Mouse (Mus musculus): ENCODE measurements around the gene Grifin. TPM values are rescaled to one million over a fixed set of nuclear protein-coding genes. Genes with fewer than 3 reads are reported as not detected.

Grifin gene
- polyA plus RNA-seq, 1 experiment from 2014 or later: not detected

DNA sequence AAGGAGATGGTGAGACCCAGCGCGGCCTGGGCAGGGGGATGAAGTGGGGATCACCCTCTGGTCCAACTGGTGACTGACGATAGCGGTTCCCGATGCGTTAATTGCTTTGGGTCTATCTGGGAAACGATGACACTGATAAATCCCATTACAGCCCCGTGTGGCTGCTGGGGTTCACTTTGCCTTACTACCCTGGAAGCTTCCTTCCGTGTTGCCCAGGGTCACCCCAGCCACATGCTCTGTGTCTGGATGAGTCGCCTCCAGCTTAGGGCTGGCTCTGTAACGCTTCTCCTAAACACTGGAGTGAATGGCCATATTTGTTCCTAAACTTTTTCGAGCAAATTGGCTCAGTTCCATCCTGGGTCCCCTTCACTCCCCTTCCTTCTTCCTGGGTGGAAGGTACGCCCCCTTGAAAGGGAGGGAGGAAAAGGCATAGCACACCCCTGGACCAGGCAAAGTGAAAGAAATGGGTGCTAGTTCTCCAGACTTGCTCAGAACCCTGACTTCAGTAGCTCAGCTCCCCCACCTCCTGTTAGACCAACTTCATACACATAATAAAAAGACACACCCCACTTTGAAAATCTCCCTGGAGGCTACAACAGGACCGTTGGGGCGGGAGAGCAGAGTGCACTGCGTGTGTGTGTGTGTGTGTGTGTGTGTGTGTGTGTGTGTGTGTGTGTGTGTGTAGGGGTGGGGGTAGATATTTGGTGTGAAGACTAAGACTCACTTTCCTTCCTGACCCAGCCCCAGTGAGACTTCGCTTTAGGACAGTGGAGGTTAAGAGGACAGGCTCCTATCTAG lies 43.2 kb upstream of the Grifin start:
- Histone ChIP-seq H3K36me3 (ENCODE audit: control insufficient read depth, insufficient read depth, low read length) (0 out of 2 replicates have a peak, but pooled peaks cover 4% of the 10 kb centered on the region), H3K4me2 (ENCODE audit: low read length) (peak overlapping the region; percentile 82), H3K27me3 (ENCODE audit: control insufficient read depth, insufficient read depth, low read length) (peaks cover 32% of the 10 kb centered on the region), H3K9ac (replicated peaks; ENCODE audit: low read length) (peak overlapping the region; percentile 62), H3K27ac (replicated peaks; ENCODE audit: low read depth, low read length) (peak overlapping the region; percentile 91), H3K9me3 (ENCODE audit: control insufficient read depth, low read length) (no peaks in the 10 kb centered on the region), H3K4me3 (replicated peaks; ENCODE audit: low read depth, low read length) (peak overlapping the region; percentile 51), H3K4me1 (ENCODE audit: control insufficient read depth, insufficient read depth, low read length) (peaks cover 49% of the 10 kb centered on the region)
- 1% methylated on average over 17 of the region's 17 CpGs for WGBS
- DNase-seq (peak; percentile 53), ATAC-seq (ENCODE audit: low FRiP score, low TSS enrichment) (no peak)

DNA sequence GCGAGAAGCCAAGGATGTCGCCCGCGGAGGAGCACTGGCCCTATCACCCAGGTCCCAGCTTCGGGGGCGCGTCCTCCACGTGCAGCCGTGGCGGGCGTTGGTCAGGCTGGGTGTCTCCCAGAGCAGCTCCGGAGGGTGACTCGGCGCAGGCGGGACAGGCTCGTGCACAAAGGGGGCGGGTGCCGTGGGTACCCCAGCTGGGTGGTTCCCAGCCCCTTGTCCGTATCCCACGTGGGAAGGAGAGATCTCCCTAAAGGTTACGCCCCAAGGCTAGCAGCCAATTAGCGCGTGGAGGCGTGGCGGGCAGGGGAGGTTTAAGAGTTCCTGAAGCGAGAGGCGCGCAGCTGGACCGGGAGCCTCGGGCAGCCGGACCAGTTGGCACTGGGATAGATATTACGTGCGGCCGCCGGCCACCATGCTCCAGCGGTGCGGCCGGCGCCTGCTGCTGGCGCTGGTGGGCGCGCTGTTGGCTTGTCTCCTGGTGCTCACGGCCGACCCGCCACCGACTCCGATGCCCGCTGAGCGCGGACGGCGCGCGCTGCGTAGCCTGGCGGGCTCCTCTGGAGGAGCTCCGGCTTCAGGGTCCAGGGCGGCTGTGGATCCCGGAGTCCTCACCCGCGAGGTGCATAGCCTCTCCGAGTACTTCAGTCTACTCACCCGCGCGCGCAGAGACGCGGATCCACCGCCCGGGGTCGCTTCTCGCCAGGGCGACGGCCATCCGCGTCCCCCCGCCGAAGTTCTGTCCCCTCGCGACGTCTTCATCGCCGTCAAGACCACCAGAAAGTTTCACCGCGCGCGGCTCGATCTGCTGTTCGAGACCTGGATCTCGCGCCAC lies 42.3 kb upstream of the Grifin start, which contains the start of gene Lfng:
Lfng (plus strand) TSS at position 320 of the 835 bp plus-strand sequence.
- peaks cover 32% of the 10 kb centered on the region for H3K27me3 ChIP-seq (ENCODE audit: control insufficient read depth, insufficient read depth, low read length)
- peak within 1 kb of the TSS; percentile 82 for H3K4me2 ChIP-seq (ENCODE audit: low read length)

DNA sequence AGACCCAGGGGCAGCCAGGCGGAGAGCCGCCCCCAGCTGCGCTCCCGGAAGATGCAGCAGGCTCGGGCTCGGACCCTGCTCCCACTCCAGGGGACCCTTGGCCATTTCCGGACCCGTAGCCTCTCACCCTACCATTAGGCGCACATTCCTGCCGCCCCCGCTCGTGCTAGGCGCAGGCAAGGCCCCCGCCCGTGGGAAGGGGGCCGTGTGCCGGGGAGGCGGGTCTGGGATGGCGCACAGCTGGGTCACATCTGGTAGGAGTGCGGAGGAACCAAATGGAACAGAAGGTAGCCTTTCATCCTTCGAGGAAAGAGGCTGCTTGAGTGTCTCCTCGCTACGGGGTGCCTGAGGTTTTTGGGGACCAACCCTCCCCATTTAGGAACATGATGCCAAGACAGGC lies 41.5 kb upstream of the Grifin start:
- WGBS: under 1% methylated on average over 23 of the region's 23 CpGs
- no peak for ATAC-seq (ENCODE audit: low FRiP score, low TSS enrichment)
- peak overlapping the region; percentile 51 for H3K4me3 ChIP-seq (replicated peaks; ENCODE audit: low read depth, low read length)
- no peaks in the 10 kb centered on the region for H3K36me3 ChIP-seq (ENCODE audit: control insufficient read depth, insufficient read depth, low read length)
- H3K4me2 ChIP-seq (ENCODE audit: low read length): peak overlapping the region; percentile 82
- H3K9me3 ChIP-seq (ENCODE audit: control insufficient read depth, low read length): no peaks in the 10 kb centered on the region
- H3K9ac ChIP-seq (replicated peaks; ENCODE audit: low read length): peak overlapping the region; percentile 62; the same call in 1 of the 2 replicates
- H3K27me3 ChIP-seq (ENCODE audit: control insufficient read depth, insufficient read depth, low read length): peaks cover 32% of the 10 kb centered on the region
- H3K4me1 ChIP-seq (ENCODE audit: control insufficient read depth, insufficient read depth, low read length): peaks cover 36% of the 10 kb centered on the region
- DNase-seq: no peak
- H3K27ac ChIP-seq (replicated peaks; ENCODE audit: low read depth, low read length): no peak overlapping the region

More for the DNA sequence above, 42.3 kb upstream of the Grifin start, which contains the start of gene Lfng:
- H3K4me3 ChIP-seq (replicated peaks; ENCODE audit: low read depth, low read length): peak within 1 kb of the TSS; percentile 51
- H3K27ac ChIP-seq (replicated peaks; ENCODE audit: low read depth, low read length): peak within 1 kb of the TSS; percentile 91
- no peaks in the 10 kb centered on the region for H3K9me3 ChIP-seq (ENCODE audit: control insufficient read depth, low read length)
- no peaks in the 10 kb centered on the region for H3K36me3 ChIP-seq (ENCODE audit: control insufficient read depth, insufficient read depth, low read length)
- peaks cover 44% of the 10 kb centered on the region for H3K4me1 ChIP-seq (ENCODE audit: control insufficient read depth, insufficient read depth, low read length)
- DNase-seq: peak; percentile 92
- peak within 1 kb of the TSS; percentile 62 for H3K9ac ChIP-seq (replicated peaks; ENCODE audit: low read length)
- under 1% methylated on average over 91 of the region's 91 CpGs for WGBS
- peak; percentile 51 for ATAC-seq (ENCODE audit: low FRiP score, low TSS enrichment)

DNA sequence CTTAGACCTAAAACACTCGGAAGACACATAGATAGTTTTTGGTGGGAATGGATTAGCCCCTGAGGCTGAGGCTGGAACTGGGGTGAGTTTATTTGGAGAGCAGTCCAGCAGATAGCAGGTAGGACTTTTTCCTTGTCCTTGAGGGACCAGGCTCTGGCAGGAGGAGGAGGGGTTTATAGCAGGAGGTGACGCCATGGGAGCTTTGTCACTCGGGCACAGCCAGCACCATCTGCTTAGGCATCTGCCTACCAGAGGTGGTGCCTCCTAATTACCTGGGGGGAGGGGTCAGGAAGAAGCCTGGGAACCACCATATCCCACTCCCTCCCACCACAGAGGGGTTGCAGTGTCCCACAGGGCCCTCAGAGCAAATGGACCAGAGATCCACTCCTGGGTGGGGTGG lies 40.4 kb upstream of the Grifin start:
- H3K4me1 ChIP-seq (ENCODE audit: control insufficient read depth, insufficient read depth, low read length): peaks cover 25% of the 10 kb centered on the region
- WGBS: 30% methylated on average over 3 of the region's 3 CpGs
- DNase-seq (no peak), ATAC-seq (ENCODE audit: low FRiP score, low TSS enrichment) (no peak)
- H3K27ac ChIP-seq (replicated peaks; ENCODE audit: low read depth, low read length): no peak overlapping the region
- H3K9me3 ChIP-seq (ENCODE audit: control insufficient read depth, low read length): no peaks in the 10 kb centered on the region
- H3K4me2 ChIP-seq (ENCODE audit: low read length): no peak overlapping the region
- H3K4me3 ChIP-seq (replicated peaks; ENCODE audit: low read depth, low read length): no peak overlapping the region
- no peak overlapping the region for H3K9ac ChIP-seq (replicated peaks; ENCODE audit: low read length)
- no peaks in the 10 kb centered on the region for H3K36me3 ChIP-seq (ENCODE audit: control insufficient read depth, insufficient read depth, low read length)
- H3K27me3 ChIP-seq (ENCODE audit: control insufficient read depth, insufficient read depth, low read length): peaks cover 32% of the 10 kb centered on the region

DNA sequence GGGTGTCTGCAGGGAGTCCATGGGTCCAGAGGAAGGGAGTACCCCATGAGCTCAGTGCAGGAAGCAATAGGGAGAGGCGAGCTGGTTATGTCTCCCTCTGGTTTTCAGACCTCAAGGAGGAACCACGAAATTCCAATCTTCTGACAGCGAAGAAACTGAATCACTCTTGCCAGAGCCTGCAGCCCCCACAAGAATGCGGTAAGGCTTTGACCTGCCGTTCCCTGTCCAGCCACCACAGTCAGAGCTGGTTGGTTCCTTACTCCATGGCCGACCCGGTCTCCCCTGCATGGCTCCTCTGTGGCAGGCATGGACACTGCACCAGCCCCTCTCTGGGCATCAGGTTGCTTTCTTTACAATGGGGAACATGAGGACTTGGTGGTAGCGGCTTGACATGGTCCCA lies 39.5 kb upstream of the Grifin start:
- Histone ChIP-seq H3K9ac (replicated peaks; ENCODE audit: low read length) (no peak overlapping the region), H3K27ac (replicated peaks; ENCODE audit: low read depth, low read length) (no peak overlapping the region), H3K27me3 (ENCODE audit: control insufficient read depth, insufficient read depth, low read length) (peaks cover 32% of the 10 kb centered on the region), H3K36me3 (ENCODE audit: control insufficient read depth, insufficient read depth, low read length) (no peaks in the 10 kb centered on the region), H3K9me3 (ENCODE audit: control insufficient read depth, low read length) (no peaks in the 10 kb centered on the region), H3K4me2 (ENCODE audit: low read length) (no peak overlapping the region), H3K4me1 (ENCODE audit: control insufficient read depth, insufficient read depth, low read length) (peaks cover 22% of the 10 kb centered on the region), H3K4me3 (replicated peaks; ENCODE audit: low read depth, low read length) (no peak overlapping the region)
- 88% methylated on average over 8 of the region's 8 CpGs for WGBS
- DNase-seq (no peak), ATAC-seq (ENCODE audit: low FRiP score, low TSS enrichment) (no peak)

DNA sequence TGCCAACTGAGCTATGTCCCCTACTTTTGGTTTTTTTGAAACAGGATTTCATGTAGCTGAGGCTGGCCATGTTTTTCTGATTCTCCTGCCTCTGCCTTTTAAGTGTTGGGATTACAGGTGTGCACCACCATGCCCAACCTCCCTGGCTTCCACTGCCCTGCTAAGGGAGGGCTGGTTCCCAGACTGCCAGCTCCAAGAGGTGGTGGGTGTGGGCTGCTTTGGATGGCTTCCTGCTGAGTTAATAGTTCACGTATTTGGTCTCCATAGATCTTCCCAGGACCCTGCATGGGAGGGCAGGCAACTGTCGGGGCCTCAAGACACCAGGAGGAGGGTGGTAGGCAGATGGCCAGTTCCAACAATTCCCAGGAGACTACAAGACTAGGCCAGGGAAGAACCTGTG lies 37.7 kb upstream of the Grifin start:
- WGBS: 61% methylated on average over 2 of the region's 2 CpGs
- no peaks in the 10 kb centered on the region for H3K9me3 ChIP-seq (ENCODE audit: control insufficient read depth, low read length)
- peaks cover 11% of the 10 kb centered on the region for H3K4me1 ChIP-seq (ENCODE audit: control insufficient read depth, insufficient read depth, low read length)
- no peak overlapping the region for H3K4me2 ChIP-seq (ENCODE audit: low read length)
- H3K36me3 ChIP-seq (ENCODE audit: control insufficient read depth, insufficient read depth, low read length): no peaks in the 10 kb centered on the region
- H3K27me3 ChIP-seq (ENCODE audit: control insufficient read depth, insufficient read depth, low read length): peaks cover 25% of the 10 kb centered on the region
- no peak overlapping the region for H3K4me3 ChIP-seq (replicated peaks; ENCODE audit: low read depth, low read length)
- no peak overlapping the region for H3K9ac ChIP-seq (replicated peaks; ENCODE audit: low read length)
- no peak for ATAC-seq (ENCODE audit: low FRiP score, low TSS enrichment)
- DNase-seq: no peak
- no peak overlapping the region for H3K27ac ChIP-seq (replicated peaks; ENCODE audit: low read depth, low read length)

DNA sequence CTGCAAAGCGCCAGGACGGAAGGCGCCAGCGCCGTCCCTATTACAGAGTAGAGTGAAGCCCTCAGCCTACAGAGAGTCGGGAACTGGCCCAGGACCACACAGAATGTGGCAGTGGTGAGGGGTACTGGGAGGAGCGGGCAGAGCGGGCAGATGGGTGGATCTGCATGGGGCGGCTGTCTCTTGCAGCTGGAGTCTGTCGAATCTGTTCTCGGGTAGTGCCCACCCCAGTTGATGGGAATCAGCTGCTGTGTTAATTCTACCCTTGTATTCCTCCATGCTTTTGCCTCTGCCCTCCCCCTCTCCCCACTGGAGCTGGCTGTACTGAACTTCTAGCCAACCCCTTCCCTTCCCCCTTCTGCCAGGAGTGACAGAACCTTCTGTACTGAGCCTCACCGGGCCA lies 36.8 kb upstream of the Grifin start:
- no peak overlapping the region for H3K4me3 ChIP-seq (replicated peaks; ENCODE audit: low read depth, low read length)
- DNase-seq: no peak
- H3K9me3 ChIP-seq (ENCODE audit: control insufficient read depth, low read length): no peaks in the 10 kb centered on the region
- H3K27ac ChIP-seq (replicated peaks; ENCODE audit: low read depth, low read length): no peak overlapping the region
- H3K4me1 ChIP-seq (ENCODE audit: control insufficient read depth, insufficient read depth, low read length): peaks cover 6% of the 10 kb centered on the region
- H3K36me3 ChIP-seq (ENCODE audit: control insufficient read depth, insufficient read depth, low read length): no peaks in the 10 kb centered on the region
- no peak overlapping the region for H3K4me2 ChIP-seq (ENCODE audit: low read length)
- peaks cover 19% of the 10 kb centered on the region for H3K27me3 ChIP-seq (ENCODE audit: control insufficient read depth, insufficient read depth, low read length)
- 67% methylated on average over 12 of the region's 12 CpGs for WGBS
- H3K9ac ChIP-seq (replicated peaks; ENCODE audit: low read length): no peak overlapping the region
- ATAC-seq (ENCODE audit: low FRiP score, low TSS enrichment): no peak

DNA sequence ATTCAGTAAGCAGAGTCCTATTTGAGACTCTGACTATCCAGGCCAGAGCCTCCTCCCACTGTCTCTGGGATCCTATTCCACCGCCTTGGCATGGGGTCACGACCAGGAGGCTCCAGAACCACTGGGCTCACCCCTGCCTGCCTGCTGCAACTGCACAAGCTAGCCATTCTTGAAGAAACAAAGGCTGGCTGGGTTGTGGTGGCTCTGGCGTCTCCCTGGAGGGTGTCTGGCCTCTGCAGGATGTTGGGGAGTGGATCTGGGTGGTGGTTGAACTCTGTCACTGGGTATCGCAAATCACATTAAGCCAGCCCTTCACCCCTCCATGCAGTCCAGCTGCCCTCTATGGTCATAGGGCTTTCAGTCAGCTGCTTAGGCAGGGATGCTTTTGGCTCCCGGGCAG lies 35.1 kb upstream of the Grifin start:
- 67% methylated on average over 5 of the region's 5 CpGs for WGBS
- H3K27ac ChIP-seq (replicated peaks; ENCODE audit: low read depth, low read length): no peak overlapping the region

More for the DNA sequence above, 35.1 kb upstream of the Grifin start:
- Histone ChIP-seq H3K36me3 (ENCODE audit: control insufficient read depth, insufficient read depth, low read length) (no peaks in the 10 kb centered on the region), H3K4me2 (ENCODE audit: low read length) (no peak overlapping the region), H3K4me1 (ENCODE audit: control insufficient read depth, insufficient read depth, low read length) (no peaks in the 10 kb centered on the region), H3K9me3 (ENCODE audit: control insufficient read depth, low read length) (no peaks in the 10 kb centered on the region), H3K9ac (replicated peaks; ENCODE audit: low read length) (no peak overlapping the region), H3K27me3 (ENCODE audit: control insufficient read depth, insufficient read depth, low read length) (0 out of 2 replicates have a peak, but pooled peaks cover 5% of the 10 kb centered on the region), H3K4me3 (replicated peaks; ENCODE audit: low read depth, low read length) (no peak overlapping the region)
- no peak for DNase-seq
- ATAC-seq (ENCODE audit: low FRiP score, low TSS enrichment): no peak
